Mouse (Mus musculus) leukemia stem cell, adult 10-12 weeks (primary cell): Measurements from ENCODE around the gene Trpm7. TPM values are rescaled to one million over a fixed set of nuclear protein-coding genes. Genes with fewer than 3 reads are reported as not detected.

Experiments used
- polyA plus RNA-seq: library from polyadenylated mRNA; stranded (reverse); fragments of >175 nt; gene quantifications from 2 replicates; pipeline ENCODE4 v1.2.3, GENCODE M21; 2012; ENCODE audit warnings: low replicate concordance

Trpm7 gene
- polyA plus RNA-seq, result 3.6 and 7.7 TPM in 2 replicates

GRCm38 (mm10) chr2:126875871-126876796 lies at the start of gene Trpm7:
Trpm7 (minus strand) TSS chr2:126876230.

GRCm38 (mm10) chr2:126783370-126783769 lies 92.7 kb downstream of the Trpm7 start, which contains the start of gene Usp50:
Usp50 (minus strand) TSS chr2:126783470.

Other genes starting within 250 kb of the Trpm7 start
- gene Gabpb1, start 199.9 kb downstream of the Trpm7 start, polyA plus RNA-seq, result 3.5 and 4.8 TPM in 2 replicates
- 7.3 and 12.6 TPM in 2 replicates for gene Usp8, start 168.9 kb downstream of the Trpm7 start, polyA plus RNA-seq
- 0.14 TPM in 1 of 2 replicates, not detected in the other for gene Usp50, start 92.8 kb downstream of the Trpm7 start, polyA plus RNA-seq
- gene Sppl2a, start 57.0 kb upstream of the Trpm7 start, polyA plus RNA-seq, result 1.2 and 8.5 TPM in 2 replicates
- gene Ap4e1, start 132.5 kb upstream of the Trpm7 start, polyA plus RNA-seq, result 5.6 and 7.6 TPM in 2 replicates
- gene Blvra, start 194.4 kb upstream of the Trpm7 start, polyA plus RNA-seq, result 0.78 and 4.8 TPM in 2 replicates